In genomic region chr2:28389703-28390102, GRCm38 (mm10) we compare ENCODE assay signal across 19 mouse cellular contexts. TPM values are rescaled to one million over a fixed set of nuclear protein-coding genes. Genes with fewer than 3 reads are reported as not detected.
DNase-seq lines count a peak whose midpoint lies in the region; ATAC-seq lines count a peak whose summit lies in the region.
"Had no signal": no experiment of that assay in that cellular context is flagged by ENCODE, and none has a peak within 500 bp of the region (broad histone marks: within the 10 kb centered on the region; RNA-seq: fewer than 3 reads in every experiment).

No protein-coding gene starts in this region.

- ATAC-seq in granulocyte monocyte progenitor cell, adult 5-6 weeks (replicated peaks; ENCODE audit: poor library complexity, severe bottlenecking), result peak; percentile 64
- ATAC-seq in megakaryocyte progenitor cell, adult 5-6 weeks (replicated peaks; ENCODE audit: poor library complexity), result 0 out of 2 replicates have a peak, but pooled peaks have one; percentile 11
- ATAC-seq: CD4-positive, CD25-positive, alpha-beta regulatory T cell, adult 4 months; forebrain, embryonic 13.5 days; forebrain, embryonic 15.5 days; forebrain, postnatal 0 days had no signal

- DNase-seq in MN1 (ENCODE audit: low spot score), result peak; percentile 60
- no peak for DNase-seq in right cerebral cortex, postnatal 4 days
- DNase-seq in B cell, adult 2 months, result no peak
- no peak for DNase-seq in ovary, adult 18-20 months (ENCODE audit: low spot score)
- DNase-seq: adrenal gland, adult 2 months; adrenal gland, postnatal 10 days; adrenal gland, postnatal 25 days; cerebellum, adult 11 months; cerebellum, adult 18-20 months; cerebellum, adult 8-10 months; cerebellum, adult 9-11 months; cerebellum, postnatal 25 days; forebrain, postnatal 0 days had no signal

RNA-seq across cellular contexts. Expression of gene Ppp1r26, which starts 56.9 kb away (rescaled TPM):
- total RNA-seq in granulocyte monocyte progenitor cell, adult 5-6 weeks (2014; fragmentation: Nextera tagmentation), result 0.80 and 2.1 TPM in 2 replicates
- 1.2 and 1.9 TPM in 2 replicates for total RNA-seq in granulocyte monocyte progenitor cell, adult 5-6 weeks (2017)
- 1.9 and 2.2 TPM in 2 replicates for total RNA-seq in megakaryocyte progenitor cell, adult 5-6 weeks (2015)
- total RNA-seq in megakaryocyte progenitor cell, adult 5-6 weeks (2017), result 1.1 and 1.6 TPM in 2 replicates
- total RNA-seq: CH12.LX had no signal
